Mouse (Mus musculus): ENCODE data around the gene 1700020A23Rik. TPM values are rescaled to one million over a fixed set of nuclear protein-coding genes. Genes with fewer than 3 reads are reported as not detected.

Gene 1700020A23Rik
- total and polyA plus RNA-seq, 2 experiments from 2014 or later: 0.93 TPM; not detected in 1

DNA sequence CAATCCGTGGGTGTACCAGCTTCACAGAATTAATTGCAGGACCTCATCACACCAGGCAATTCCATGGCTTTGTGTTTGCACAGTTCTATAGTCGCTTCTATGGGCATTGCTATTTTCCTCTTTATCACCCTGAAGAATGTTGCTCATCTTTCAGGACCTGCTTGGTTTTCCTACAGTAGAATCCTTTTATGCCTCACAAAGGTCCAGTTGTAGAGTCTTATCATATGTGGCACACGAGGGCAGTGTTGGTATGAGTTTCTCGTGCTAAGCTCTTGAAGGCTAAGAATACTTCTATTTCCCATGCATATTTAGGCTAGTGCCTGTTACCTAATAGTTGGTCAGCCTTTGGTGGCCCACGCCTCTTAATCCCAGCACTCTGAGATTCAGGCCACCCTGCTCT is 20.1 kb downstream of the 1700020A23Rik start:
- peak; percentile 61 for TF ChIP-seq CTCF (IDR thresholded peaks at IDR 0.05)
- Histone ChIP-seq H3K9me3 (ENCODE audit: low read length) (no peaks in the 10 kb centered on the region), H3K36me3 (ENCODE audit: insufficient read depth, low read length) (no peaks in the 10 kb centered on the region), H3K9ac (replicated peaks; ENCODE audit: low read length, poor library complexity, severe bottlenecking) (peak overlapping the region; percentile 90), H3K4me1 (ENCODE audit: insufficient read depth, low read length) (peaks cover 15% of the 10 kb centered on the region; the same call in 1 of the 2 replicates), H3K27me3 (ENCODE audit: insufficient read depth, low read length) (no peaks in the 10 kb centered on the region), H3K4me2 (ENCODE audit: low read depth, low read length, poor library complexity, severe bottlenecking) (peak overlapping the region; percentile 90), H3K27ac (ENCODE audit: low read depth, low read length) (peak overlapping the region; percentile 97), H3K4me3 (ENCODE audit: low read depth, low read length) (peak overlapping the region; percentile 86)
- no peak for ATAC-seq (ENCODE audit: low FRiP score)
- WGBS: 37% methylated on average over 5 of the region's 5 CpGs
- peak; percentile 59 for DNase-seq (ENCODE audit: low spot score)

GRCm38 (mm10) chr2:130429851-130430250 is 24.8 kb downstream of the 1700020A23Rik start:
- no peak overlapping the region for H3K27ac ChIP-seq (ENCODE audit: low read depth, low read length)
- H3K4me2 ChIP-seq (ENCODE audit: low read depth, low read length, poor library complexity, severe bottlenecking): no peak overlapping the region
- peaks cover 4% of the 10 kb centered on the region; the same call in 1 of the 2 replicates for H3K36me3 ChIP-seq (ENCODE audit: insufficient read depth, low read length)
- no peaks in the 10 kb centered on the region for H3K9me3 ChIP-seq (ENCODE audit: low read length)
- ATAC-seq (ENCODE audit: low FRiP score) (no peak), DNase-seq (ENCODE audit: low spot score) (no peak)
- no peak overlapping the region for H3K9ac ChIP-seq (replicated peaks; ENCODE audit: low read length, poor library complexity, severe bottlenecking)
- 70% methylated on average over 2 of the region's 2 CpGs for WGBS
- no peaks in the 10 kb centered on the region for H3K27me3 ChIP-seq (ENCODE audit: insufficient read depth, low read length)
- H3K4me3 ChIP-seq (ENCODE audit: low read depth, low read length): no peak overlapping the region
- TF ChIP-seq CTCF (IDR thresholded peaks at IDR 0.05): no peak
- peaks cover 6% of the 10 kb centered on the region; the same call in 1 of the 2 replicates for H3K4me1 ChIP-seq (ENCODE audit: insufficient read depth, low read length)

DNA sequence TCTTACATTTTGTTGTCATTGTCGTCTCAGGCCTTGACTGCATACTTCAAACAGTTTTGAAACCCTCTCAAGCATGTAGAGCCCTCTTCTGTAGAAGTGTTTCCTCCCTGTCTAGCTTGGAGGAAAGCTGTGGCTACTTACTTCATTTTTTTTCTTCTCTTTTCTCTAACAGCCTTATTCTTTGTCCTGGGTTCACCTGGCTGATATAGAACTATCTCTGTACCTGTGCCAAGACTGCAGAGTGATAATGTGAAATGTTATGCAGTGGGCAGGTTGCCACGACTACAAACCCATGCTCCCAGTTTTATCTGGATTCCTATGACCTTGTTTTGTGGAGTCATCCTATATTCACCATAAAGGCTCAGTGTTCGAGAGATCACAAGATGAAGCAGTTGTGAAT is 25.4 kb downstream of the 1700020A23Rik start:
- DNase-seq (ENCODE audit: low spot score) (no peak), ATAC-seq (ENCODE audit: low FRiP score) (no peak)
- Histone ChIP-seq H3K27me3 (ENCODE audit: insufficient read depth, low read length) (no peaks in the 10 kb centered on the region), H3K27ac (ENCODE audit: low read depth, low read length) (no peak overlapping the region), H3K4me3 (ENCODE audit: low read depth, low read length) (no peak overlapping the region), H3K4me2 (ENCODE audit: low read depth, low read length, poor library complexity, severe bottlenecking) (no peak overlapping the region), H3K36me3 (ENCODE audit: insufficient read depth, low read length) (peaks cover 4% of the 10 kb centered on the region; the same call in 1 of the 2 replicates), H3K9ac (replicated peaks; ENCODE audit: low read length, poor library complexity, severe bottlenecking) (no peak overlapping the region), H3K4me1 (ENCODE audit: insufficient read depth, low read length) (no peaks in the 10 kb centered on the region), H3K9me3 (ENCODE audit: low read length) (no peaks in the 10 kb centered on the region)
- no peak for TF ChIP-seq CTCF (IDR thresholded peaks at IDR 0.05)
- 82% methylated on average over 3 of the region's 3 CpGs for WGBS

- Histone ChIP-seq H3K4me1 (ENCODE audit: insufficient read depth, low read length) (no peaks in the 10 kb centered on the region), H3K4me3 (ENCODE audit: low read depth, low read length) (no peak overlapping the region), H3K36me3 (ENCODE audit: insufficient read depth, low read length) (peaks cover 6% of the 10 kb centered on the region; the same call in 1 of the 2 replicates), H3K9ac (replicated peaks; ENCODE audit: low read length, poor library complexity, severe bottlenecking) (no peak overlapping the region), H3K27ac (ENCODE audit: low read depth, low read length) (no peak overlapping the region), H3K27me3 (ENCODE audit: insufficient read depth, low read length) (no peaks in the 10 kb centered on the region), H3K4me2 (ENCODE audit: low read depth, low read length, poor library complexity, severe bottlenecking) (no peak overlapping the region), H3K9me3 (ENCODE audit: low read length) (no peaks in the 10 kb centered on the region)
- WGBS: 86% methylated on average over 3 of the region's 3 CpGs
- DNase-seq (ENCODE audit: low spot score): no peak
- TF ChIP-seq CTCF (IDR thresholded peaks at IDR 0.05): no peak
- ATAC-seq (ENCODE audit: low FRiP score): no peak
Measured at GRCm38 (mm10) chr2:130432157-130432556, 27.1 kb downstream of the 1700020A23Rik start.

GRCm38 (mm10) chr2:130433152-130433551 is 28.1 kb downstream of the 1700020A23Rik start:
- no peaks in the 10 kb centered on the region for H3K9me3 ChIP-seq (ENCODE audit: low read length)
- H3K4me1 ChIP-seq (ENCODE audit: insufficient read depth, low read length): no peaks in the 10 kb centered on the region
- no peak overlapping the region for H3K4me2 ChIP-seq (ENCODE audit: low read depth, low read length, poor library complexity, severe bottlenecking)
- no peak overlapping the region for H3K27ac ChIP-seq (ENCODE audit: low read depth, low read length)
- no peak overlapping the region for H3K4me3 ChIP-seq (ENCODE audit: low read depth, low read length)
- peak; percentile 71 for DNase-seq (ENCODE audit: low spot score)
- 28% methylated on average over 4 of the region's 4 CpGs for WGBS
- no peaks in the 10 kb centered on the region for H3K27me3 ChIP-seq (ENCODE audit: insufficient read depth, low read length)
- H3K9ac ChIP-seq (replicated peaks; ENCODE audit: low read length, poor library complexity, severe bottlenecking): no peak overlapping the region
- ATAC-seq (ENCODE audit: low FRiP score): no peak
- peak; percentile 77 for TF ChIP-seq CTCF (IDR thresholded peaks at IDR 0.05)
- peaks cover 14% of the 10 kb centered on the region for H3K36me3 ChIP-seq (ENCODE audit: insufficient read depth, low read length)

GRCm38 (mm10) chr2:130436769-130437168 is 31.7 kb downstream of the 1700020A23Rik start:
- H3K4me2 ChIP-seq (ENCODE audit: low read depth, low read length, poor library complexity, severe bottlenecking): no peak overlapping the region
- TF ChIP-seq CTCF (IDR thresholded peaks at IDR 0.05): no peak
- ATAC-seq (ENCODE audit: low FRiP score): no peak

More at GRCm38 (mm10) chr2:130436769-130437168, 31.7 kb downstream of the 1700020A23Rik start:
- DNase-seq (ENCODE audit: low spot score): no peak
- no peak overlapping the region for H3K4me3 ChIP-seq (ENCODE audit: low read depth, low read length)
- H3K36me3 ChIP-seq (ENCODE audit: insufficient read depth, low read length): peaks cover 46% of the 10 kb centered on the region
- H3K27ac ChIP-seq (ENCODE audit: low read depth, low read length): no peak overlapping the region
- WGBS: 97% methylated on average over 1 of the region's 1 CpGs
- no peaks in the 10 kb centered on the region for H3K9me3 ChIP-seq (ENCODE audit: low read length)
- no peaks in the 10 kb centered on the region for H3K27me3 ChIP-seq (ENCODE audit: insufficient read depth, low read length)
- no peaks in the 10 kb centered on the region for H3K4me1 ChIP-seq (ENCODE audit: insufficient read depth, low read length)
- H3K9ac ChIP-seq (replicated peaks; ENCODE audit: low read length, poor library complexity, severe bottlenecking): no peak overlapping the region
